Mouse (Mus musculus): ENCODE data around the gene Oaz1.

- no peak for TF ChIP-seq CTCF (IDR thresholded peaks at IDR 0.05; ENCODE audit: borderline replicate concordance, insufficient read depth, low read depth, low read length)
- TF ChIP-seq POLR2A (IDR thresholded peaks at IDR 0.05; ENCODE audit: borderline replicate concordance, insufficient read depth, low read length) = peak; percentile 90
These were observed at the start of gene Oaz1 for GRCm38 (mm10) chr10:80826151-80827062.

All from cerebellum, adult 2 months (tissue).